Mouse (Mus musculus) liver, embryonic 14.5 days (tissue): Measurements from ENCODE around the gene Letmd1.

Experiments
- CTCF ChIP-seq: IDR thresholded peaks from 2 replicates; pipeline ENCODE4 v1.5.1; 2016; ENCODE audit warnings: antibody characterized with exemption, low read depth, control low read depth
- EP300 ChIP-seq: IDR thresholded peaks from 2 replicates; pipeline ENCODE4 v1.6.1; 2016; ENCODE audit warnings: antibody characterized with exemption, low read depth

GRCm38 (mm10) chr15:100419311-100419710 lies 49.5 kb upstream of the Letmd1 start:
- TF ChIP-seq CTCF (no peak), EP300 (no peak)
